Mouse (Mus musculus): ENCODE data around the gene Notch1. TPM values are rescaled to one million over a fixed set of nuclear protein-coding genes. Genes with fewer than 3 reads are reported as not detected.

The Notch1 gene
- 24.4 to 28.2 TPM (median 25.5 TPM) in 4 replicates for total RNA-seq (2023)

DNA sequence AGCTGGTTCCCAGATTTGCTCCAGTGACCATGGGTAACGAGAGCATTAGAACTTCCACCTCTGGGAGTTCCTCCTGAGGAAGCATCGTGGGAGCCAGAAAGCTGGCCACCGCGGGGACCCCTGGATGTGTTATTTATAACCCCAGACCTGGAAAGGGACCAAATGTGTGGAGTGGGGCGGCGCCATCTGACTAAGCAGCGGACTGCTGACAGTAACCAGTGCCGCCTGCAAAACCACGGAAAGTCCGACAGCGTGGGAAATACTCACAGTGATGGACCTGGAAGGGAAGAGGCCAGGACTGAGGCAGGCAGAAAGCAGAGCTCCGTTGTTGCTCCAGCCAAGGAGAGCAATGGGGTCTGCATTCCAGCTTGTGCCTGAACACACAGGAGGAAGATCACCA, at the start of gene Notch1:
Gene Notch1 (minus strand): TSS at position 389 of the 400 bp plus-strand sequence.

DNA sequence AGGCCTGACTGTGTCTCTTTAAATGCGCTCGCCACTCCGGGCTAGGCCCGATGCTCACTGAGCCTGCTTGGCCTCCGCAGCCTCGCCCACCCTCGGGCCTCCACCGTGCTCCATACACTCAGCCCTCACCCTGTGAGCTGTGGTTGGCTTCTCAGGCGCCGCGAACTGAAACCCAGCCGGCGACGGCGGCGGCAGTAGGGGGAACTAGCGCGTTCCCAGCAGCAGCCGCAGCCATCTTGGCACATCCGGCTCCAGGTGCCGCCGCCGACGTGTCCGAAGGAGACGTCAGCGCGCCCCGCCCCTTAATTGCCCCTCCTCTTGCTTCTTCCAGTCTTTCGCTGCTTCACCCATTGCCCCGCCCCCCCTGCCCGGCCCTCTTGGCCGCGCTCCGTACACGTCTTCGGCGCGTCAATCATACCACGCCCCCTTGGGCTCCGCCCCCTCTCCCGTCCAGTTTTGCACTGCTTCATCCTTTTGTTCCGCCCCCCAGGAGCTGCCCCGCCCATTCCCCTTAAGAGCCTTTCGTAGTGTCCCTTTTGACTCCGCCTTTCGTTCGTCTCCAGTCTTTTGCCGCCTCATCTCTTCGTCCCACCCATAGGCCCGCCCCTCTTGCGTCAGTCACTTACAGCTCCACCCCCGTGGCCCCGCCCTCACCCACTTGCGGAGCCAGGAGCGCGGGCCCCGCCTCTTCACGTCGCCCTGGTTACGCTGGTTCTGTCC, 71.4 kb downstream of the Notch1 start, which contains the start of gene Sec16a:
Gene Sec16a (minus strand): TSS at position 271 of the 720 bp plus-strand sequence.

DNA sequence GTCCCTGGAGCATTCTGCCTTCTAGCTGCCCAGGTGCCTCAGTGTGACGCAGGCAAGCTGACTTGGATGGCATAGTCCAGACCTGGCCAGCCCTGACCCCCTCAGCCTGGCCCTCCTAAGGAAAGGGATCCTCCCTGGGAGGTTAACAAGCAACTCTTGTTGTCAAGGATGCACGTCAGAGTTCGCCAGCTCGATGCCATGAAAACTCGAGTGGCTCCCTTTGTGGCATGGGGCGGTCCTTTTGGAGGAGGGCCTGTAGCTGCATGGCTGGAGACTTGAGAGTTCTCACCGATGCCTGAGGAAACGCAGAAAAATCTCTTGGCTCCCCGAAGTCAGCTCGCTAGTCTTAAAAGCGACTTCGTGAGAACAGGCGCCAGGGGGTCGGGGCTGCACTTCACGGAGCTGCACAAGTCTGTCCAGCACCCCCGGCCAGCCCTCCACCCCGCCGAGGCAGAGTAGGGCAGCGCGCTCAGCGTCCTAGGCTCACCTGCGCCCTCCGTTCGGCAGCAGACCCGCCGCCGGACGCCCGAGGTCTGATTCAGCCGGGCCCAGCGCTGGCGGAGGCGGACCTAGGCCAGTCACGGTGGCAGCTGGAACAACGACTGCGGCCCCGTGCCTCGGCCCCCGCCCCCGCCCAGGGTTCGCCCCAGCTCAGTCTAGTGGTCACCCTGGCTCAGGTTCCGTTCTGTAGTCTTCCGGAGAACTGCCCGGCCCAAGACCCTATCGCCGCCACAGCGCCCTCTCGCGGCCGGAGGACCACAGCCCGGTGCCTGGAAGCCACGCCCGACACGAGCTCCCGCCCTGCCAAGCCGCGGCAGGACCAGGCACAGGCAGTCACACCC, 107.7 kb downstream of the Notch1 start, which contains the start of gene Inpp5e:
Gene Inpp5e (minus strand): TSS at position 689 of the 842 bp plus-strand sequence.

Other genes with a start within 250 kb of the Notch1 start
- not detected in 4 replicates for gene Ccdc187, start 222.1 kb downstream of the Notch1 start, total RNA-seq (2023)
- 25.3 to 37.7 TPM (median 35.4 TPM) in 4 replicates for gene Gpsm1, start 201.1 kb downstream of the Notch1 start, total RNA-seq (2023)
- gene Dnlz, start 164.6 kb downstream of the Notch1 start, total RNA-seq (2023), result 7.3 to 10.1 TPM (median 8.8 TPM) in 4 replicates
- 0.85 TPM in 1 of 4 replicates, not detected in the others for gene Card9, start 155.7 kb downstream of the Notch1 start, total RNA-seq (2023)
- gene Snapc4, start 136.0 kb downstream of the Notch1 start, total RNA-seq (2023), result 104 to 118 TPM (median 114 TPM) in 4 replicates
- gene Entr1, start 127.3 kb downstream of the Notch1 start, total RNA-seq (2023), result 115 to 127 TPM (median 119 TPM) in 4 replicates
- gene Pmpca, start 127.3 kb downstream of the Notch1 start, total RNA-seq (2023), result 81.4 to 89.8 TPM (median 85.5 TPM) in 4 replicates
- 28.5 to 37.9 TPM (median 33.8 TPM) in 4 replicates for gene Inpp5e, start 107.5 kb downstream of the Notch1 start, total RNA-seq (2023)
- gene Sec16a, start 71.4 kb downstream of the Notch1 start, total RNA-seq (2023), result 84.8 to 109 TPM (median 93.3 TPM) in 4 replicates
- 1.4 to 2.6 TPM (median 2.5 TPM) in 3 of 4 replicates, not detected in the other for gene Egfl7, start 63.4 kb upstream of the Notch1 start, total RNA-seq (2023)
- gene Gm20532, start 70.0 kb upstream of the Notch1 start, total RNA-seq (2023), result not detected in 4 replicates
- gene Agpat2, start 87.8 kb upstream of the Notch1 start, total RNA-seq (2023), result 20.3 to 25.0 TPM (median 20.7 TPM) in 4 replicates
- gene Fam69b, start 111.8 kb upstream of the Notch1 start, total RNA-seq (2023), result 3.5 to 5.5 TPM (median 4.9 TPM) in 4 replicates
- not detected in 4 replicates for gene Lcn4, start 154.6 kb upstream of the Notch1 start, total RNA-seq (2023)